Mouse (Mus musculus): ENCODE data around the gene St13. TPM values are rescaled to one million over a fixed set of nuclear protein-coding genes. Genes with fewer than 3 reads are reported as not detected.

The St13 gene
- polyA plus RNA-seq, 1 experiment from 2014 or later, result 604 TPM

DNA sequence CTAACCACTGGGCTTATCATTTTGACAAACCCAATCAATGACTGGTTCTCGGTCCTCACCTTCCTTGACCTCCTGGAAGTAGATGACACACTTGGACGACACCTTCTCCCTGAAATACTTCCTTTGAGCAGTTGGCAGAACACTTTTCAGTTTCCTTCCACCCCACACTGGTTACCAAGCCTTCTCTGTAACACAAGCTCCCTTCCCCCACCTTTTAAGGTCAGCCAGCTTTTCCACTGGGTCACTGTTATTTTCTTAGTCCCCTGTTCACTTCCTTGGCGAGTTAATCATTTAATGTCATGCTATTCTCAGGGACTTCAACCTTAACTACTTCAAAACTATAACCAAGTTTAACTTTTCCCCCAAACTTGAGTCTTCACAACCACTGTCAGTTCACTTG, 40.9 kb downstream of the St13 start:
- Histone ChIP-seq H3K27ac (no peak overlapping the region), H3K79me2 (ENCODE audit: inconsistent target) (peaks cover 37% of the 10 kb centered on the region), H3K36me3 (ENCODE audit: inconsistent target) (no peaks in the 10 kb centered on the region; the same call in 1 of the 2 replicates), H3K4me3 (ENCODE audit: inconsistent target) (no peak overlapping the region)
- 77% methylated on average over 3 of the region's 3 CpGs for WGBS (ENCODE audit: missing documents)

DNA sequence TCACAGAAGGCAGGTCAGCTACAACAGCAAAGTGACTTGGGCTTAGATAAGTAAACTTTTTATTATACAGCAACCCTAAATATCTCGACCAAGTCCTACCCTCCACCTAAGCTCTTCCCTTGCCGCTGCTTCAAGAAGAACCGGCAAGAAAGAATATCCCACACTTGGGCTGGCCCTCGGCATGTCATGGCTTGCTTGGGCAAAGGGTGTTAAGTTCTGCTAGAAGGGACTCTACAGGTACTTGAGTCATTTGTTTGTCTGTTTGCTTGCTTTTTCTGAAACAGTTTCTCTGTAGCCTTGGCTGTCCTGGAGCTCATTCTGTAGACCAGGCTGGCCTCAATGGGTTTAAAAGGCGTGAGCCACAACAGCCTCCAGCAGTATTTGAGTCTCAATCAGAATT, 42.9 kb downstream of the St13 start:
- Histone ChIP-seq H3K4me3 (ENCODE audit: inconsistent target) (no peak overlapping the region), H3K36me3 (ENCODE audit: inconsistent target) (no peaks in the 10 kb centered on the region), H3K27ac (no peak overlapping the region), H3K79me2 (ENCODE audit: inconsistent target) (peaks cover 39% of the 10 kb centered on the region)
- WGBS (ENCODE audit: missing documents), result 89% methylated on average over 5 of the region's 5 CpGs

DNA sequence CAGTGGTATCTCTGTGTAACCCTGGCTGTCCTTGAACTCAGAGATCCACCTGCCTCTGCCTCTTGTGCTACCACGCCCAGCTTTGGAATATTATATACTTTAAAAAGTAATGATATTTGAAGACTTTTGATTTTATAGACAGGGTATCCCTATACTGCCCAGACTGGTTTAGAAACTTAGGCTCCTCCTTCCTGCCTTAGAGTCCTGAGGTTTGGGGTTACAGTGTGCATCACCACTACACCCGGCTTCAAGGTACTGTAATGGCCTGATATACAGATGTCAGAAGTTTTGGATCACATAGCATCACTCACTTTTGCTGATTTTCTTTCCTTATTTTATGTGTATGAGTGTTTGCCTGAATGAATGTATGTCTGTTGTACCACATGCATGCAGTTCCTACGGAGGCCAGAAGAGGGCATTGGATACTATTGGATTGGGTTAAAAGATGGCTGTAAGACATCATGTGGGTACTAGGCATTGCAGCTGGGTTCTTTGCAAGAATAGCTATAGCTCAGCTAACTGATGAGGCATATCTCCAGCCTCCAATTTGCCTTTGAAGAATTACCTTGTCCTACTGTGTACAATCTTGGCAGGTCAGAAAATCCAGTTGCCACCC, 44.6 kb downstream of the St13 start:
- Histone ChIP-seq H3K27ac (no peak overlapping the region), H3K4me3 (ENCODE audit: inconsistent target) (no peak overlapping the region), H3K36me3 (ENCODE audit: inconsistent target) (no peaks in the 10 kb centered on the region), H3K79me2 (ENCODE audit: inconsistent target) (peaks cover 56% of the 10 kb centered on the region)
- WGBS (ENCODE audit: missing documents), result 74% methylated on average over 3 of the region's 3 CpGs

DNA sequence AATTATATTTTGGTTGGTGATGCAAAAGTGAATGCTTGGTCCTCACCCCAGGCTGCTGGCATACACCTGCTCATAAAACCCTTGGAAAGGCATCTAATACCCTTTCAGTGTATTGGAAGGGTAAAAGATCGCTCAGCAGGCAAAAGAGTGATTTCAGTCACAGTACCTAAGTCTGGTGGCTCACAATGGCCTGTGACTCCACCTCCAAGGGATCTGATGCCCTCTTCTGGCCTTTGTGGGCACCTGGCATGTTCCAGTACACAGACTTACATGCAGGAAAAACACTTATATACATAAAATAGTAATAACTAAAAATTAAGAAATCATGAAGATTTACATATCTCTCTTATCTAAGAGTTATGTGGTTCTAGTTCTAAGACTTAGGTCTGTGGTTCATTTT, 47.2 kb downstream of the St13 start:
- Histone ChIP-seq H3K4me3 (ENCODE audit: inconsistent target) (no peak overlapping the region), H3K79me2 (ENCODE audit: inconsistent target) (peaks cover 33% of the 10 kb centered on the region; the same call in 1 of the 2 replicates), H3K27ac (no peak overlapping the region), H3K36me3 (ENCODE audit: inconsistent target) (no peaks in the 10 kb centered on the region)
- 36% methylated on average over 1 of the region's 1 CpGs for WGBS (ENCODE audit: missing documents)

DNA sequence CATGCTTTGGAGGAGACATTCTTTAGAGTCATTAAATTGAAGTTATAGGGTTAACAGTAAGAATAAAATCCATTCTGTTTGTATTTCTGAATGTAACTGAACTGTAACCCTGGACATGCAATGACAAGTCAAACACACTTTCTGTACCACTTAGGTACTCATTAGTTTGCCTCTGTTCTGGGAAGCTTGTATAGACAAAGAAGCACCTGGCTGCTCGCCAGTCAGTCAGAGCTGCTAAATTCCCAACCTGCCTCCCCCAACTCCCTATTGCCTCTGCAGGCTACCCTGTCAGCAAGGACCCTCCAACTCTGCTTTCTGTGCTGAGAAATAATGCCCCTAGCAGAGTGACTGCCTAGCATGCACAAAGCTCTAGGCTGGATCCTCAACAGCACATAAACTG, 49.5 kb downstream of the St13 start:
- WGBS (ENCODE audit: missing documents), result 91% methylated on average over 1 of the region's 1 CpGs
- Histone ChIP-seq H3K36me3 (ENCODE audit: inconsistent target) (no peaks in the 10 kb centered on the region), H3K27ac (no peak overlapping the region), H3K79me2 (ENCODE audit: inconsistent target) (peaks cover 22% of the 10 kb centered on the region; the same call in 1 of the 2 replicates), H3K4me3 (ENCODE audit: inconsistent target) (no peak overlapping the region)

DNA sequence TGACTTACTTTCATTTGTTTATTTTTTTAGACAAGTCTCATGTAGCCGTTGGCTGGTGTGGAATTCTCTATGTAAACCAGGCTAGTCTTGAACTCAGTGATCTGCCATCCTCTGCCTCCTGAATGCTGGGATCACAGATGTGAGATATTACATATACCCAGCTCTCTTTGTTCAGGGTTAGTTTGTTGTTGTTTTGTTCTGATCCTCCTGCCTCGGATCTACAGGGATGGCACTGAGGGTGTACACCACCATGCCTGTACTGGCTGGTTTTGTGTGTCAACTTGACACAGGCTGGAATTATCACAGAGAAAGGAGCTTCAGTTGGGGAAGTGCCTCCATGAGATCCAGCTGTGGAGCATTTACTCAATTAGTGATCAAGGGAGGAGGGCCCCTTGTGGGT, 51.5 kb downstream of the St13 start:
- H3K27ac ChIP-seq, result no peak overlapping the region
- H3K79me2 ChIP-seq (ENCODE audit: inconsistent target), result peaks cover 22% of the 10 kb centered on the region; the same call in 1 of the 2 replicates
- 94% methylated on average over 2 of the region's 2 CpGs for WGBS (ENCODE audit: missing documents)
- H3K4me3 ChIP-seq (ENCODE audit: inconsistent target), result no peak overlapping the region
- peaks cover 1% of the 10 kb centered on the region; the same call in 1 of the 2 replicates for H3K36me3 ChIP-seq (ENCODE audit: inconsistent target)

DNA sequence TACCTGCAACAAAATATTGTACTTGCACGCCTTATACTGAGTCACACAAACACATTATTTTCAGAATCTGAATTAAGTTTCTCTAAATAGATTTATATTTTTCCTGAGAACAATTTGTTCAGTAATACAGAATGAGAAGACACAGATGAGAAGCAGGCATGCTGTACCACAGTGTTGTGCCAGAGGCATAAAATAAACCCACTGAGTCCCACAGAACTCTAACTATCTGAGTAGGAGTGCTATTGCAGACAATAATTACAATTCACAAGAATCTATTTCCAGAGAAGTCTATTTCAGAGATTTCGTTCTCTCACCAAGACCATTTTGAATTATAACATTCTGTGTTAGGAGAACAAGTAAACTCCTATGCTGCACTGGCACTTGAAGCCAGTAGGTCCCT, 52.4 kb downstream of the St13 start:
- Histone ChIP-seq H3K36me3 (ENCODE audit: inconsistent target) (peaks cover 3% of the 10 kb centered on the region; the same call in 1 of the 2 replicates), H3K27ac (no peak overlapping the region), H3K79me2 (ENCODE audit: inconsistent target) (peaks cover 22% of the 10 kb centered on the region; the same call in 1 of the 2 replicates), H3K4me3 (ENCODE audit: inconsistent target) (no peak overlapping the region)
- WGBS (ENCODE audit: missing documents), result 100% methylated on average over 2 of the region's 2 CpGs

DNA sequence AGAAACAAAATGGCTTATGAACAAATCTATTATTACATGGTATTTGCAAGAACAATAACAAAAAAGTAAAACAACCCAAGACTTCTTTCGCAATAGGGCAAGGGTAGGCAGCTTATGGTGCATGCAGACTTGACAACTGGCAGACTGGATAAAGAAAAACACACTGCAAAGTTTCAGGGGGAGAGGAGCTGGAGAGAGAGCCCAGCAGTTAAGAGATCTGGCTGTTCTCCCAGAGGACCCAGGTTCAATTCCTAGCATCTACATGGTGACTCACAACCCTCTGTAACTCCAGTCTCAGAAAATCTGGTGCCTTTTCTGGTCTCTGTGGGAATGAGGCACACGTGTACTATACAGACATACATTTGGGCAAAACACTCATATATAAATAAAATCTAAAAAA, 58.5 kb downstream of the St13 start:
- H3K36me3 ChIP-seq (ENCODE audit: inconsistent target), result peaks cover 11% of the 10 kb centered on the region

DNA sequence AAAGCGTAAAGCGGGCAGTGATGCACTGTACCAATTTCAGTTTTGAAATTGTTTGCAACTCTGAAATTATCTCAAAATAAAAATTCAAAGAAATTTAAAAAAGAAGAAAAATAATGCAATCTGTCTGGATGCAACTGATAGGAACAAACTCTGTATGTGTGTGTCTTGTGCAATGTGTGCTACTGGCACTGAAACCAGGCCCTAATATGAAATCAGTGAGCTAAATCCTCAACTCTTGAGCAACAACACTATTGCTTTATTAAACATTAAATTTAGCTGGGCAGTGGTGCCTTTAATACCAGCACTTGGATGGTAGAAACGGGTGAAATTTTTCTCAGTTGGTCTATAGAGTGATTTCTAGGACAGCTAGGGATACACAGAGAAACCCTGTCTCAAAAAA, 60.7 kb downstream of the St13 start:
- no peak overlapping the region for H3K4me3 ChIP-seq (ENCODE audit: inconsistent target)
- H3K36me3 ChIP-seq (ENCODE audit: inconsistent target), result peaks cover 16% of the 10 kb centered on the region
- 76% methylated on average over 3 of the region's 3 CpGs for WGBS (ENCODE audit: missing documents)

More for the DNA sequence above, 58.5 kb downstream of the St13 start:
- no peaks in the 10 kb centered on the region for H3K79me2 ChIP-seq (ENCODE audit: inconsistent target)
- no peak overlapping the region for H3K4me3 ChIP-seq (ENCODE audit: inconsistent target)
- WGBS (ENCODE audit: missing documents), result 86% methylated on average over 2 of the region's 2 CpGs
- no peak overlapping the region for H3K27ac ChIP-seq

DNA sequence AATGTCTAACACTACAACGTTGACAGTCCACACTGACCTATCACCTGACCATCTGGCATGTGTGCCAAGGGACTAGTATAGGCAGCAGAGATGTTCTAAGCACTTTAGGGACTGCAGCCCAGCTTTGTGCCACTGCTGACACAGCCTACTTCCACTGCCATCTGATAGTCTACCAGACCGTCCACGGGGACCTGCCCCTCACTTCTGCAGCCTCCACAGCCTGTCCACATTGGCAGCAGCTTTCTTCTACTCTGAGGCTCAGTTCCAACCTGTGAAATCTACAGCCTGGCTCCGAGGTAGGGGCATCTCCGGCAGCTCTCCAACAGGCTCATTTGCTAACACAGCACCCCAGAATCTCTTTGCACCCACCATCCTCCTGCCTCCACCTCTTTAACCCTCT, 63.4 kb downstream of the St13 start:
- no peak overlapping the region for H3K4me3 ChIP-seq (ENCODE audit: inconsistent target)
- no peaks in the 10 kb centered on the region for H3K79me2 ChIP-seq (ENCODE audit: inconsistent target)
- 86% methylated on average over 5 of the region's 5 CpGs for WGBS (ENCODE audit: missing documents)
- peaks cover 22% of the 10 kb centered on the region for H3K36me3 ChIP-seq (ENCODE audit: inconsistent target)
- H3K27ac ChIP-seq, result no peak overlapping the region

More for the DNA sequence above, 60.7 kb downstream of the St13 start:
- Histone ChIP-seq H3K79me2 (ENCODE audit: inconsistent target) (no peaks in the 10 kb centered on the region), H3K27ac (no peak overlapping the region)

DNA sequence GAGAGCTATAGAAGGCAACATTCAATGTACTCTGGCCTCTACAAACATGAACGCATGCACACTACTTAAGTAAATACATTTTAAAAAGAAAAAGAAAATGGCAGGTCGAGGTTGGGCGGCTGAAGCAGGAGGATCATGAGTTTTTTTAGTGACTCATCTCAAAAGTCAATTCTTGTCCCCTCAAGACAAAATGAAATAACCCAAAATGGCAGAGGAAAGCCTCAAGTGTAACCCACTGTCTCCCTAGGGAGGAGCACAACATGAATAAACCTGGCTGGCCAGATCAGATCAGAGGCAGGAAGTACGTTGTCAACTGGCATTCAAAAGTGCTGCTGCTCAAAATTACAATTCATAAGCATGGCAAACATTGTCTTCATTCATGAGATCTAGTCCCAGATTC, 67.4 kb downstream of the St13 start:
- Histone ChIP-seq H3K79me2 (ENCODE audit: inconsistent target) (no peaks in the 10 kb centered on the region), H3K4me3 (ENCODE audit: inconsistent target) (no peak overlapping the region), H3K36me3 (ENCODE audit: inconsistent target) (peaks cover 37% of the 10 kb centered on the region), H3K27ac (no peak overlapping the region)
- WGBS (ENCODE audit: missing documents), result 97% methylated on average over 4 of the region's 4 CpGs

DNA sequence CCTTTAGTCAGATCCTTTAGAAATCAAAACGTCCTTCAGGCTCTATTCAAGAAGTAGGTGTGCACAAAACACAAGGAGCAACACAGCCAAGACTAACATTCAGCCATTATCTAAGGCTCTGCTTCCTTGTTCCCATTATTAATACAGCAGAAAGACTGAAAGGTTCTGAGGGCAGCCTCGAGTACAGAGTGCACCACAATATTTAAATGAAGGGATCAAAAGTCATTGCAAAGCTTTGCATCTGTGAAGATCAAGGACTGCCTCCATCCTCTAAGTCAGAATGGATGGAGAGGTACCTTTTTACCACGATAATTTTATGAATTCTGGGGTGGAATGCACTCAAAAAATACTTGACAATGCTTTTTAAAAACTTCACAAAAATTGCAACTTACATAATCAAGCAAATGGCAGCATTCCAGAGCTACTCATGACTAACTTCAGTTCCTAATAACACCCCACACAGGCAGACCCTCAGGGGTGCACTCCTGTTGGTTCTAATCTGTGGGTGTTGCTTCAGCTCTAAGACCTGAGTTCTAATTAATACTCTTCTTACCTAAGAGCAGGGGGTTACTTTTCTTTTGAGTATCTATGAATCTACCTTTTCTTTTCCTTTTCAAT, 69.0 kb downstream of the St13 start:
- Histone ChIP-seq H3K4me3 (ENCODE audit: inconsistent target) (no peak overlapping the region), H3K36me3 (ENCODE audit: inconsistent target) (peaks cover 40% of the 10 kb centered on the region), H3K79me2 (ENCODE audit: inconsistent target) (no peaks in the 10 kb centered on the region), H3K27ac (no peak overlapping the region)
- 73% methylated on average over 3 of the region's 3 CpGs for WGBS (ENCODE audit: missing documents)

DNA sequence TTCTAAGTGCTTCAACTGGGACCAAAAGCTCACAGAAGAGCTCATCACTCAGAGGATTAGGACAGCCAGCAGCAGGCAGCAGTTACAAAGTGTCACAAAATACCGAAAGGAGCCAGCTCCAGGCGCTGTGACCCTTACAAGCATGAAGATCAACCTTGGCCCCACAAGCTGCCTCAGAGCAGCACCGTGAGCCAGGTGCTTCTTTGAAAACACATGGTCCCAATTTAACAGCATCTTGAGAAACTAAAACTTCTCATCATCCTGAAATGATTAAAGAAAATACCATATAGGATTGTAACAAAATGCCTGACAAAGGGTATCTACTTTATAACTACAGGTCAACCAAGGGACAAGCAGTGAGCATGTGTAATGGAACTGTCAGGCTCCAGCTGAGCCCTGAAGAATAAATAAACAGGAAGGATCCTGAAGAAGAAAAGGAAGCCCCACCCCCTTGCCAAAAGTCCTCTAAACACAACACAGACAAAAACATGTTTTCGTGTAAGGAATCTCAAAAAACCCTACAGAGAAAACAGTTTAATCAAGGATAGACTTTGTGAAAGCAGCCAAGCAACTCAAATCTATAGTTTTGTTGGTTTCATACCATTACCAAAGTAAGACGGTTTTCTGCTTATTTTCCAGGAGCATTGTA, 70.0 kb downstream of the St13 start:
- WGBS (ENCODE audit: missing documents), result 95% methylated on average over 5 of the region's 5 CpGs
- H3K4me3 ChIP-seq (ENCODE audit: inconsistent target), result no peak overlapping the region
- H3K36me3 ChIP-seq (ENCODE audit: inconsistent target), result peaks cover 44% of the 10 kb centered on the region
- no peaks in the 10 kb centered on the region for H3K79me2 ChIP-seq (ENCODE audit: inconsistent target)
- no peak overlapping the region for H3K27ac ChIP-seq

DNA sequence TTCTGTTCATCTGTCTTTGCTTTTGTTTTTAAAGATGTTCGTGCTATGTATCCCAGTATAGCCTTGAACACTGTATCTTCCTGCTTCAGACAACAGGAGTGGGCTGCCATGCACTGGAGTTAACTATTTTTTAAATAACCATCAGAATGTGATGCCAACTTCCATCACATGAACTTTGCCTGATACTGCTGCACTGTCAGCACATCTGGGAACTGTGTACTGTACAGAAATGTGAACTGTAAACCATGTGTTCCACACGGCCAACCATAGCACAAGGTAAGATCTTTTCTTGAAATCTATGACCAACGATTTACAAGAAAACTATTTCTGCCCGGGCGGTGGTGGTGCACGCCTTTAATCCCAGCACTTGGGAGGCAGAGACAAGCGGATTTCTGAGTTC, 72.4 kb downstream of the St13 start:
- no peak overlapping the region for H3K4me3 ChIP-seq (ENCODE audit: inconsistent target)
- no peaks in the 10 kb centered on the region for H3K79me2 ChIP-seq (ENCODE audit: inconsistent target)
- WGBS (ENCODE audit: missing documents), result 92% methylated on average over 7 of the region's 7 CpGs
- H3K36me3 ChIP-seq (ENCODE audit: inconsistent target), result peaks cover 50% of the 10 kb centered on the region
- no peak overlapping the region for H3K27ac ChIP-seq

DNA sequence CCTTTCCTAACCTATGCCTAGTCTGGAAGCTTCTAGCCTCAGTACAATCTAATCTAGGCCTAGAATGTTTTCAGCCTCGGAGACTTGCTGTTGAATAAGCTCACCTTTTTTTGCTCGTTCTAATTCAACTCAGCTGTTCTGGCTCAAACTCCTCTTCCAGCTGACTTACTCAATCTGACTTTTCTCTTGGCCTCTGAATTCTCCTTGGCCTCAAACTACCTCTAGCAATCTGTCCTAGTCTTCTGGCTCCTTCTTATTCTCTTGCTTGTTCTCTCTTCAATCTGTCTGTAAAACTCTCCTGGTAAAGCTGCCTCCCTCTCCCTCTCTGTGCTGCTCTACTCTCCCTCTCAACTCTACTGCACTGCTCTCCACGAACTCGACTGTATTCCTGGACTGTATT, 74.9 kb downstream of the St13 start:
- Histone ChIP-seq H3K36me3 (ENCODE audit: inconsistent target) (peaks cover 67% of the 10 kb centered on the region), H3K79me2 (ENCODE audit: inconsistent target) (no peaks in the 10 kb centered on the region), H3K4me3 (ENCODE audit: inconsistent target) (no peak overlapping the region), H3K27ac (no peak overlapping the region)
- 77% methylated on average over 4 of the region's 4 CpGs for WGBS (ENCODE audit: missing documents)

All from macrophage (primary cell).